Mouse (Mus musculus) midbrain, embryonic 14.5 days (tissue): ENCODE measurements around the gene Ccdc158. TPM values are rescaled to one million over a fixed set of nuclear protein-coding genes. Genes with fewer than 3 reads are reported as not detected.

Experiments used
- ATAC-seq: fragments of 200-750 bp; cut with Nextera tagmentation; 2 replicates; pipeline ENCODE4 v1.8.0; 2017; ENCODE audit warnings: moderate number of reproducible peaks, moderate library complexity; ENCODE audit not compliant: low FRiP score, low TSS enrichment
- DNase-seq: peaks from one replicate; pipeline ENCODE4 v3.0.0-alpha.2; 2015
- H3K27ac ChIP-seq: fragments of 300-500 bp; sonication (generic); replicated peaks from 2 replicates; pipeline ENCODE4 v1.5.1; 2014; ENCODE audit warnings: mild to moderate bottlenecking, low read depth, low read length, moderate library complexity
- H3K27me3 ChIP-seq: fragments of 300-500 bp; sonication (generic); 2 replicates; pipeline ENCODE4 v1.6.1; 2014; ENCODE audit warnings: low read length, control low read depth, mixed read lengths; ENCODE audit not compliant: control insufficient read depth, insufficient read depth
- H3K36me3 ChIP-seq: fragments of 300-500 bp; sonication (generic); 2 replicates; pipeline ENCODE4 v1.6.1; 2014; ENCODE audit warnings: low read length, control low read depth; ENCODE audit not compliant: control insufficient read depth, insufficient read depth
- H3K4me1 ChIP-seq: fragments of 300-500 bp; sonication (generic); 2 replicates; pipeline ENCODE4 v1.6.1; 2014; ENCODE audit warnings: mild to moderate bottlenecking, antibody characterized with exemption, low read length, control low read depth; ENCODE audit not compliant: control insufficient read depth, insufficient read depth
- H3K4me2 ChIP-seq: fragments of 300-500 bp; sonication (generic); 2 replicates; pipeline ENCODE4 v1.6.1; 2014; ENCODE audit warnings: mild to moderate bottlenecking, low read length, moderate library complexity
- H3K4me3 ChIP-seq: fragments of 300-500 bp; sonication (generic); replicated peaks from 2 replicates; pipeline ENCODE4 v1.5.1; 2014; ENCODE audit warnings: low read depth, low read length
- H3K9ac ChIP-seq: fragments of 300-500 bp; sonication (generic); replicated peaks from 2 replicates; pipeline ENCODE4 v1.6.1; 2014; ENCODE audit warnings: mild to moderate bottlenecking, low read length, moderate library complexity
- H3K9me3 ChIP-seq: fragments of 300-500 bp; sonication (generic); 2 replicates; pipeline ENCODE4 v1.6.1; 2016; ENCODE audit warnings: low read length, control low read depth, mixed read lengths; ENCODE audit not compliant: control insufficient read depth
- WGBS: fragments of 180-500 bp; shearing (Covaris S2); extraction: QIAGEN DNeasy Blood & Tissue Kit; methylation state at CpG from one replicate; pipeline ENCODE4 v1.1.7; 2014; 5-methylcytosine and 5-hydroxymethylcytosine counted together
- polyA plus RNA-seq: library from polyadenylated mRNA; unstranded; fragments of >200 nt; fragmentation: Nextera tagmentation; extraction: Ambion mirVana; gene quantifications from 2 replicates; pipeline ENCODE4 v1.2.1, GENCODE M21; 2014

Gene Ccdc158
- polyA plus RNA-seq, 1 experiment from 2014 or later = 0.43 TPM

DNA sequence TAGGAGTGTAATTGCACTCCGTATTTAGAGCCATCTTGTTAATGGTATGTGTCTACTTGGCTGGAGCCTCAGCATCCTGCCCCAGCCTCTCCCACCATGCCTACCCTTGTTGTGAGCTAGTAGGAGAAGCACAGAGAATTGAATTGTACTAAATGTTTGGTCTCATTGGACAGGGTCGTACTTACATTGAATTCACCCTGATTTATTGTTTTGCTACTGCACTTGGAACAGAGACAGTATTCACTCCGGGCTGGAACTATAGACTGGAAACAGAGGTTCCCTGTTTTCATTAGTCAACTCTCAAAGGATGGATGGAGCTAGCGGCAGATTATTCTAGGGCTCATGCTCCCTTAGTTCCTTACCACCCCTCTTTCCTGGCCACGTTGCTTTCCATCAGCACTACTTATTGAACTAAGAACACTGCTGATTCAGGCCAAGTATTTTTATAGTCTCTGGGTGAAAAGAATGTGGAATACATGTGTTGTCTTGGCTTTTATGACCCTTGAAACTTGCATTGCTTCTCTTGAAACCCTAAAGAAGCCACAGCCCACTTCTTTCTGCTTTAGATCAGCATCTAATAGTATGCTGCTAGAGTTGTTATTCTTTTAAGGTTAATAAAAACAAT is 36.7 kb upstream of the Ccdc158 start:
- no peak overlapping the region for H3K4me3 ChIP-seq
- no peak overlapping the region for H3K9ac ChIP-seq
- H3K27ac ChIP-seq = no peak overlapping the region; the same call in 1 of the 2 replicates
- 80% methylated on average over 5 of the region's 5 CpGs for WGBS
- H3K4me2 ChIP-seq = no peak overlapping the region
- no peaks in the 10 kb centered on the region for H3K36me3 ChIP-seq
- ATAC-seq = no peak
- no peaks in the 10 kb centered on the region for H3K9me3 ChIP-seq
- H3K4me1 ChIP-seq = no peaks in the 10 kb centered on the region
- no peak for DNase-seq
- H3K27me3 ChIP-seq = no peaks in the 10 kb centered on the region

DNA sequence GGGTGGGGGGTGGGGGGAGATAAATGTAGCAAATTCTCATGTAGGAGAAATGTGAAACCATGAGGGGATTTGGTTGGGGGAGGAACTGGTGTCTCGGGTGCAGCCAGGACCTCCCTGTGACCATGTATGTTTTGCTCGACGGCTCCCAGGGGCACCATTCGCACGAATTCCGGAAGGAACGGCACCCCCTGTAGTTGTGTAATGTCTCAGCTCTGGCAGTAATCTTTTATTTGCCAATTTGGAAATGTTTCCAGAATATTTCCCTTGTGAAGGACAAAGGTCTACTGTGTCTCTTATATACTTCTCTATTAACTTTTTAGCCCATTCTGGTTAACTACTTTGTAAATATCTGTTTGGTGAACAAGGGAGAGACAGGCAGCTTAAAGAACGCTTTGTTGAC is 35.7 kb upstream of the Ccdc158 start:
- Histone ChIP-seq H3K4me3 (no peak overlapping the region), H3K36me3 (no peaks in the 10 kb centered on the region), H3K4me2 (no peak overlapping the region), H3K9me3 (no peaks in the 10 kb centered on the region), H3K4me1 (no peaks in the 10 kb centered on the region), H3K27me3 (no peaks in the 10 kb centered on the region), H3K27ac (no peak overlapping the region), H3K9ac (no peak overlapping the region)
- ATAC-seq (no peak), DNase-seq (no peak)
- 78% methylated on average over 8 of the region's 8 CpGs for WGBS

DNA sequence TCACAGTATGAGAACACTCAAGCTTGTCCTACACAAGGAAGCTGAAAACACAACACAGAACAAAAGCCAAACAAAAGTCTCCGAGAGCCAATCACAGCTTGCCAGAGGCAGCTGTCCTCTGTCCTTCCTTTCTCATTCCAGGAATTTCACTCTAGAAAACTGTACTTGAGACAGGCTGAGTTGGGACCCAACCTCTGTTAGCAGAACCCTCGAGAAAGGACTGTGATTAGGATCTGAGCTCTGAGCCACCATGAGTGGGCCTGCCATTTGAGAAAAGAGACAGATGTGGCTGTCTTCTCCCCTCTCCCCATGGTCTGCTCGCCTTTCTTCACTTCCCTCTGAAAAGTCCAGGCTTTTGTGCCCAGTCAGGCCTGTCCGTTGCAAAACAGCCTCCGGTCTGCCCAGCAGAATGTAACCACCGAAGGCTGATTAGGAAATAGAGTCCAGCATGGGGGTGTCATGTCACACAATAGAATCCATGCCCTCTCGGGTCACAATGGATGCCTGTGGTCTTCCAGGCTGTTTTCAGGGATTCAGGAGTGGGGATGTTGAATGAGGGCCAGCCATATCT is 32.9 kb upstream of the Ccdc158 start:
- DNase-seq = no peak
- H3K9me3 ChIP-seq = no peaks in the 10 kb centered on the region
- no peak overlapping the region for H3K4me3 ChIP-seq
- 9% methylated on average over 7 of the region's 7 CpGs for WGBS
- no peaks in the 10 kb centered on the region for H3K36me3 ChIP-seq
- H3K4me2 ChIP-seq = no peak overlapping the region
- H3K9ac ChIP-seq = no peak overlapping the region
- H3K27me3 ChIP-seq = no peaks in the 10 kb centered on the region
- H3K4me1 ChIP-seq = no peaks in the 10 kb centered on the region
- no peak overlapping the region for H3K27ac ChIP-seq
- ATAC-seq = no peak

DNA sequence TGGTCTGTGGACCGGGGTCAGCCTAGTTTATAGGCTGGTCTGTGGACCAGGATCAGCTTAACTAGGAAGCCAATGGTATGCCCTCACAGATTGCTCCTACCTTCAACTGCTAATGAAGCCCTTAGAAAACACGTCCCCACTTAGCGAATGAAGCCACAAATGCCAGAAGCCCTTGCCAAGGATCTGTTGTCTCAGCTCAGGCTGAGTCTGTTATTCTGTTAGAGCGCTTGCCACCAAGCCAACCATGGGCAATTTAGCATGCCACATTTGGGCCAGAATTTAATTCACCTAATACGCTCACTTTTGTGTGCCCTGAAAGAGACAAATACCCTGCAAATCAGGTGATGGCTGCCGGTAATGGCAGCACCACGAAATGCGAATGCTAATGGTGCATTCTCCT is 28.6 kb upstream of the Ccdc158 start:
- Histone ChIP-seq H3K27me3 (no peaks in the 10 kb centered on the region), H3K4me1 (0 out of 2 replicates have a peak, but pooled peaks cover 2% of the 10 kb centered on the region), H3K36me3 (no peaks in the 10 kb centered on the region), H3K9me3 (no peaks in the 10 kb centered on the region), H3K27ac (no peak overlapping the region), H3K4me2 (no peak overlapping the region), H3K9ac (no peak overlapping the region), H3K4me3 (no peak overlapping the region)
- 86% methylated on average over 8 of the region's 8 CpGs for WGBS
- no peak for ATAC-seq
- DNase-seq = no peak

DNA sequence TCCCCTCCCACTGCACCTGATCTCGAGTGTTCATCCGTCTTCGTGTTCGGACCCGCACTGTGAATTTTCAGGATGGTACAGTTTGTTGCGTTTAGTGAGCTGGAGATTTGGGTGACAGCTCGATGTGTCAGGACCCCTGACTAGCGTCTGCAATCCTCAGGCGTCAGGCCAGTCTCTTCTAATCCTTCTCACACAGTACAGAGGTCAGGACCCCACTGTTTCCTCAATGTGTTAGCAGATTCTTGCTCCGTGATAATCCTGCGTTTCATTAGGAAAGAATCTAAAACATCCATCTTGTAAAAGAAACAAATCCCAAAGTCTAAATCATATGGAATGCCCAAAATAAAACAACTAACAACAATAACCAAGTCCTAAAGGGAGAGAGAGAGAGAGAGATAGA is 26.7 kb upstream of the Ccdc158 start:
- no peak overlapping the region for H3K4me3 ChIP-seq
- no peak overlapping the region for H3K27ac ChIP-seq
- H3K9ac ChIP-seq = no peak overlapping the region
- no peak overlapping the region for H3K4me2 ChIP-seq
- no peak for DNase-seq
- ATAC-seq = no peak
- no peaks in the 10 kb centered on the region for H3K36me3 ChIP-seq
- no peaks in the 10 kb centered on the region for H3K9me3 ChIP-seq
- 0 out of 2 replicates have a peak, but pooled peaks cover 2% of the 10 kb centered on the region for H3K4me1 ChIP-seq
- H3K27me3 ChIP-seq = no peaks in the 10 kb centered on the region
- 46% methylated on average over 11 of the region's 11 CpGs for WGBS

DNA sequence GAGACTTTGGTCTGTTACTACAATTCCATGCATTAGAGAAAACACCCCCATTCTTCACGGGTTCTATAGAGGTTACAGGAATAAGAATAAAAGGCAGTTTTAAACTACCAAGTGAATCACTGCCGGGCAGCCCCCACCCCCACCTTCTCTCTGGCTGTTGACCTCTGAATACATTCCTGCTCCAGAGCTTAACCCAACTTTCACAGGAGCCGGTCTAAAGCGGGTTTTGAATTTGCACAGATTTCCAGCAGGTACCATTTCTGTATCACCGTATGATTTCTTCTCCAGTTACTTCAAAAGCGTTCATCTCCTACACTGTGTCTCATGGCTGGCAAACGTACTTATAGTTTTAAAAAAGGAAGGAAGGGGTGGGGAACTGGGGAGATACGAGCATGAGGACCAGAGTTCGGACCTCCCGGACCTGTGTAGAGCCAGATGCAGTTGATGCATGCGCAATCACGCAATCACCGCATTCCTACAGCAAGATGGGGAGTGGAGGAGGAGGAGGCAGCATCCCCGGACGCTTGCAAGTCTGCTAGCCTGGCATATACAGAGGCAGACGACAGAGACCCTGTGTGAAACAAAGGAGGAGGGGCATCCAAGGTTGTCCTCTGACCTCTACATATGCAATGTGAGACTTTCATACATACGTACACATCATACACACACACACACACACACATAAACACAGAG is 23.9 kb upstream of the Ccdc158 start:
- Histone ChIP-seq H3K4me3 (peak overlapping the region; percentile 29), H3K9ac (peak overlapping the region; percentile 47), H3K9me3 (no peaks in the 10 kb centered on the region), H3K4me2 (peak overlapping the region; percentile 58), H3K4me1 (0 out of 2 replicates have a peak, but pooled peaks cover 2% of the 10 kb centered on the region), H3K27ac (peak overlapping the region; percentile 38), H3K27me3 (no peaks in the 10 kb centered on the region), H3K36me3 (no peaks in the 10 kb centered on the region)
- ATAC-seq (peak; percentile 72), DNase-seq (peak; percentile 64)
- WGBS = 4% methylated on average over 17 of the region's 17 CpGs

DNA sequence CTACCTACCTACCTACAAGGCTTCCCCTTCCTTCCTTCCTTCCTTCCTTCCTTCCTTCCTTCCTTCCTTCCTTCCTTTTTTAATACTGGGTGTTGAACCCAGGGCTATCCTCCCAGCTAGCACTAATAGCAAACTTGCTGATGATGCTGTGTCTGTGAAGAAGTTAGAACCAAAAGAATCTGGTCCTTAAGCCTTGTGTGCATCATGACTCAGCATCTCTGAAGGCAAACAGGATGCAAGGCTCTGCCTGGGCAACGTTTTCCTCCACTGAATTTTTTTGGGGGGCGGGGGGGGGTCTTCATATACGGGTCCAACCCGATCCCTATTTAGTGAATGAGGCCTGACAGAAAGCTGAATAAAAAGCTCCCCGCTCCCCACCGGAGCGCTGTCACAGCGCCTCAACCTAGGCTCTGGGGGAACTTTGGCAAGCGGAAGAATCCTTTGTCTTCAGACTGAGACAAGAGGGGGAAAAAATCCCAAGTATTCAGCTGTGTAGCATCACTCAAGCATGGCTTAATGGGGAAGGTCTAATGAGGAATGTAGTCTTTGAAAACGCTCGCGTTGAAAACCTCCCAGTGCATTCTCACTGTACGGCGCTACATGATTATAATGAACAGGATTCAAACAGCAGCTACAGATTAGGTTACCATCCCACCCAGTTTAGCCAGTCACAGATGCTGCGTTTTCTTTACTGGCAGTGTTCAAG is 23.2 kb upstream of the Ccdc158 start:
- Histone ChIP-seq H3K4me2 (peak overlapping the region; percentile 58), H3K27ac (peak overlapping the region; percentile 38), H3K9ac (peak overlapping the region; percentile 47), H3K36me3 (no peaks in the 10 kb centered on the region), H3K4me3 (peak overlapping the region; percentile 29), H3K9me3 (no peaks in the 10 kb centered on the region), H3K27me3 (no peaks in the 10 kb centered on the region), H3K4me1 (0 out of 2 replicates have a peak, but pooled peaks cover 2% of the 10 kb centered on the region)
- under 1% methylated on average over 15 of the region's 15 CpGs for WGBS
- DNase-seq (peak; percentile 73), ATAC-seq (peak; percentile 53; the same call in 1 of the 2 replicates)

DNA sequence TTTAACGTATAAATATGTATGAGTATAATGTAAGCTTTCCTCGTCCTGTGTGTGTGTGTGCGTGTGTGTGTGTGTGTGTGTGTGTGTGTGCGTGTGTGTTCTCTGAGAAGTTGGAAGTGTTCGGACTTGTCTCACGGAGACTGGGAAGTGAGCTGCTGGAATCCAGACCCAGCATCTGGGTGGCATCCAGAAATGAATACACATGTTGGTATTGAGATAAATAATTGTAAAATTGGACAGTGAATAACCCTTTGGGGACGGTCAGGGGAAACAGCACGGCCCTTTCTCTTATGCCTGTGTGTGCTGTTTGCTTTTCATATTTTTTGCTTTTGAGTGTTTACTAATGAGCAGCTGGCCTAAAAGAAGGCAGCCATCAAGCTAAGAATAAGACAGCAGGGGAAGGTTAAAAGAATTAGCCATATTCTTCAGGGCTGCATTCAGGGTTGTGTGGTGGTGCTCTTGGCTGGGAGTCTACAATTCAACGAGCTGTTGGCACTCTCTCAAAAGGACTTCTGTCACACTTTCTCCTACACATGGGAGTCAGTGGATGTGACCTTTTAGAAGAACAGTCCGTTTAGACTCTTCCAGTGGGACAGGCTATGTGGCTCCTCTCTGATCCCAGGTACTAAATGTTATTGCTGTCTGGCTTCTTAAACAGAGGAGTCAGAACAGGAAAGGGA is 19.4 kb upstream of the Ccdc158 start:
- Histone ChIP-seq H3K4me3 (no peak overlapping the region), H3K36me3 (no peaks in the 10 kb centered on the region), H3K27me3 (no peaks in the 10 kb centered on the region), H3K4me1 (0 out of 2 replicates have a peak, but pooled peaks cover 2% of the 10 kb centered on the region), H3K9ac (no peak overlapping the region), H3K4me2 (no peak overlapping the region), H3K27ac (no peak overlapping the region), H3K9me3 (no peaks in the 10 kb centered on the region)
- ATAC-seq (no peak), DNase-seq (no peak)
- WGBS = 72% methylated on average over 10 of the region's 10 CpGs
